Mouse (Mus musculus) testis, adult 2 months (tissue): ENCODE measurements at regions not wholly inside any gene's neighbourhood (a gene's known extent, or its start where the extent isn't known, plus 50 kb on each side); places are given as distances from the start of the nearest gene placed in this dataset.

ENCODE experiments used
- H3K27ac ChIP-seq: fragments of 200-500 bp; 2 replicates; pipeline ENCODE4 v1.5.1; 2012; ENCODE audit warnings: low read depth, low read length; ENCODE audit not compliant: control insufficient read depth, insufficient read depth
- H3K27me3 ChIP-seq: fragments of 200-500 bp; 2 replicates; pipeline ENCODE4 v1.6.1; 2012; ENCODE audit warnings: mild to moderate bottlenecking, low read length, moderate library complexity; ENCODE audit not compliant: control insufficient read depth, insufficient read depth
- H3K36me3 ChIP-seq: fragments of 200-500 bp; 2 replicates; pipeline ENCODE4 v1.6.1; 2012; ENCODE audit warnings: mild to moderate bottlenecking, low read length; ENCODE audit not compliant: control insufficient read depth, insufficient read depth
- H3K4me1 ChIP-seq: fragments of 200-500 bp; 2 replicates; pipeline ENCODE4 v1.6.1; 2012; ENCODE audit warnings: low read length; ENCODE audit not compliant: control insufficient read depth, insufficient read depth
- H3K4me3 ChIP-seq: fragments of 200-500 bp; 2 replicates; pipeline ENCODE4 v1.5.1; 2012; ENCODE audit warnings: low read depth, mild to moderate bottlenecking, low read length, moderate library complexity, mixed read lengths; ENCODE audit not compliant: control insufficient read depth
- CTCF ChIP-seq: fragments of 200-500 bp; IDR thresholded peaks from 2 replicates; pipeline ENCODE4 v1.5.1; 2012; ENCODE audit warnings: low read depth, mild to moderate bottlenecking, inconsistent platforms, low read length, moderate library complexity; ENCODE audit not compliant: control insufficient read depth, insufficient read depth, insufficient replicate concordance
- POLR2A ChIP-seq: fragments of 200-500 bp; IDR thresholded peaks from 2 replicates; pipeline ENCODE4 v1.6.1; 2012; ENCODE audit warnings: low read depth, mild to moderate bottlenecking, inconsistent platforms, low read length, moderate library complexity; ENCODE audit not compliant: control insufficient read depth

DNA sequence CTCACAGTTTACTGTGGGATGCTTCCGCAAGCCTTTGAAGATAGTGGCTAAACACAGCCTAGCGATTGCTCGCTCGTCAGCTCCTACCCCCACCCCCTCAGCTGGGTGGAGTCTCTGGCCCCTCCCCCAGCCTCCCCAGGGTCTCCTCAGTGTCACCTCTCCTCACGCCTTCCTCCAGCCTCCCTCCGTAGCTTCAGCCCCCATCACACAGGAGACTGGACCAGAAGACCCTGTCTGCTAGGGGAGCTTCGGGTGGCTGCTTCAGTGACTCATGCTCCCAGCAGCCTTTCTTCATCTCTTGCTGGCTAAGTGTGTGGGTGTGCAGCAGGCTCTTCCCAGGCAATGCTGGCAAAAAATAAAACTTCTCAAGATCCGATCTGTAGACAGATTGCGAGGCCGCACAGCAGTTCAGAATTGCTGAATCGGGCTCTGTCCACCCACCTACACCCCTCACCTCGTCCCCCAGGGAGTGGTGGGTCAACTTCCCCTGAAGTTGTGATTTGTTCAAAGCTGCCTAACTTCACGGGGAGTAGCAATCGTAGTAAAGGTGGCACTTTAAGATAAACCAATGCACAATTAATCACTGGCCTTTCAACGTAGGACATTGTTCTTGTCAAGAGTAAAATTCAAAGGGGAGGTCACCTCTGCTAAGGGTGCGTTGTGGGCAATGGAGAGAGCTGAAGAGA is 61.2 kb upstream of the Ankrd28 start:
- H3K4me3 ChIP-seq, result no peak overlapping the region

DNA sequence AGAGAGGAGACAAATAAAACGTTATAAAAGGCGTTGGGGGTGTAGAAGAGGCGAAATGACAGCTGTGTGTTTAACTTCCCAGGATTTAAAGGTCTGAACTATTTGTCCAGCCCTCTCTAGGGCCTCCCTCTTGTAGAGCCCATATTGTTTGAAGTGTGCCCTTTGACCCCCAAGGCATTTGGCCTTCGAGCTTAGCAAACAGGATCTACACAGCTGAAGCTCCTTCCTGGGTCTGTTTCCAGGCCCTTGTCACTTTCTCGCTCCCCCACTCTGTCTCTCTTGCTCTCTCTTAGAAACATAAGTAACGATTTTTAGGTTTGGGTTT is 61.7 kb upstream of the Ankrd28 start:
- H3K27ac ChIP-seq, result peak overlapping the region; percentile 58
- no peaks in the 10 kb centered on the region for H3K36me3 ChIP-seq
- TF ChIP-seq POLR2A, result no peak
- no peak for TF ChIP-seq CTCF
- peaks cover 11% of the 10 kb centered on the region for H3K4me1 ChIP-seq
- H3K4me3 ChIP-seq, result no peak overlapping the region
- H3K27me3 ChIP-seq, result no peaks in the 10 kb centered on the region

More for the DNA sequence above, 61.2 kb upstream of the Ankrd28 start:
- TF ChIP-seq POLR2A (no peak), CTCF (no peak)
- Histone ChIP-seq H3K36me3 (no peaks in the 10 kb centered on the region), H3K27ac (peak overlapping the region; percentile 58), H3K4me1 (peaks cover 11% of the 10 kb centered on the region), H3K27me3 (no peaks in the 10 kb centered on the region)

DNA sequence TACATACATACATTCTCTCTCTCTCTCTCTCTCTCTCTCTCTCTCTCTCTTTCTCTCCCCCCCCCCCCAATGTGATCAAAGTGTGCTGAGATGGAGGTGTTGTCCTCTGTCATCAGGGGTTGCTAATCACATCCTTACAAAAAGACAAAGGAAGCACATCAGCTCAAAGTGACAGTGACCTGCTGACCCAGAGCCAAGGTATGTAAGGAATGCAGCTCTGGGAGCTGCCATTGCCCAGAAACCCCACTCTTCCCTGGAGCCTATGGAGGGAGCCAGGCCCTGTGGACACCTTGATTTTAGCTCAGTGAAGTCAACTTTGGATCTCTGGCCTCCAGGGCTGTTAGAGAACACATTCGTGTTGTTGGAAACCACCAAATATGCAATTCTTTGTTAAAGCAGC is 66.0 kb upstream of the Ankrd28 start:
- TF ChIP-seq CTCF, result no peak
- no peak for TF ChIP-seq POLR2A
- Histone ChIP-seq H3K27me3 (no peaks in the 10 kb centered on the region), H3K4me1 (peaks cover 7% of the 10 kb centered on the region), H3K27ac (no peak overlapping the region), H3K4me3 (no peak overlapping the region), H3K36me3 (no peaks in the 10 kb centered on the region)

DNA sequence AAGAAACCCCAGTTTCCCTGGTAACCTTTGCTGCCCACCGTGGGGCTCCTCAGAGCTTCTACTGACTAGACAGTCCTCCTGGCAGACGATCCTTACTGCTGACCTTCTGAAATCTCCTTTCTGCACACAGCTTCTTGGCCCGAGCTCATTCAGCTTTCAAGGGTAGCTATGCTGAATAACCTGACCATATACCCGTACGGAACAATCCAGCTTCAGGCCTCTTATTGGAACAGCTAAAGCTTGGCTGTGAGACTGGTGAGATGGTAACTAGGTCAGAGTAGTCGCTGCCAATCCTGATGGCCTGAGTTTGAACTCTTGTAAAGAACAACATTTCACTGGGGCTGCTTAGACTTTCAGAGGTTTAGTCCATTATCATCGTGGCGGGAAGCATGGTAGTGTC is 69.1 kb upstream of the Ankrd28 start:
- Histone ChIP-seq H3K27me3 (no peaks in the 10 kb centered on the region), H3K36me3 (no peaks in the 10 kb centered on the region), H3K27ac (no peak overlapping the region), H3K4me3 (no peak overlapping the region), H3K4me1 (no peaks in the 10 kb centered on the region)
- no peak for TF ChIP-seq POLR2A
- no peak for TF ChIP-seq CTCF

DNA sequence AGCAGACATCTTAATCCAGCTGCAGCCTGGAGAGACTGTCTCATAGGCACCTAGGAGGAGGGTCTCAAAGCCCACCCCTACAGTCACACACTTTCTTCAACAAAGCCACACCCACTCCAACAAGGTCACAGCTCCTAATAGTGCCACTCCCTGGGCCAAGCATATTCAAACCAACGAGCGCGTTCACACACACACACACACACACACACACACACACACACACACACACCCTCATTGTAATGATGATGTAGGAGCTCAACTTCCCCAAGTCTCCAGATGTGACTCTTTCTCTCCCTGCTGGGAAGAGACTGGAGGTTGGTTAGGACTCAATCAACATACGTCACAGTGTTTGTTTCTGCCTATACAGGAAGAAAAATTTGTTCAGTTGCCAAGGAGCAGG is 69.5 kb upstream of the Ankrd28 start:
- H3K27ac ChIP-seq, result no peak overlapping the region
- no peak overlapping the region for H3K4me3 ChIP-seq
- H3K27me3 ChIP-seq, result no peaks in the 10 kb centered on the region
- TF ChIP-seq CTCF (no peak), POLR2A (no peak)
- H3K36me3 ChIP-seq, result no peaks in the 10 kb centered on the region
- no peaks in the 10 kb centered on the region for H3K4me1 ChIP-seq

- H3K36me3 ChIP-seq, result no peaks in the 10 kb centered on the region
- H3K4me3 ChIP-seq, result no peak overlapping the region
- TF ChIP-seq POLR2A (no peak), CTCF (no peak)
- H3K27me3 ChIP-seq, result no peaks in the 10 kb centered on the region
- H3K4me1 ChIP-seq, result no peaks in the 10 kb centered on the region
- no peak overlapping the region for H3K27ac ChIP-seq
Measured at GRCm38 (mm10) chr14:31901901-31902300, 71.5 kb upstream of the Ankrd28 start.

- Histone ChIP-seq H3K27ac (no peak overlapping the region), H3K36me3 (no peaks in the 10 kb centered on the region), H3K4me3 (no peak overlapping the region), H3K4me1 (peaks cover 2% of the 10 kb centered on the region), H3K27me3 (no peaks in the 10 kb centered on the region)
- TF ChIP-seq CTCF (no peak), POLR2A (no peak)
Measured at GRCm38 (mm10) chr14:31903664-31904063, 73.2 kb upstream of the Ankrd28 start.

DNA sequence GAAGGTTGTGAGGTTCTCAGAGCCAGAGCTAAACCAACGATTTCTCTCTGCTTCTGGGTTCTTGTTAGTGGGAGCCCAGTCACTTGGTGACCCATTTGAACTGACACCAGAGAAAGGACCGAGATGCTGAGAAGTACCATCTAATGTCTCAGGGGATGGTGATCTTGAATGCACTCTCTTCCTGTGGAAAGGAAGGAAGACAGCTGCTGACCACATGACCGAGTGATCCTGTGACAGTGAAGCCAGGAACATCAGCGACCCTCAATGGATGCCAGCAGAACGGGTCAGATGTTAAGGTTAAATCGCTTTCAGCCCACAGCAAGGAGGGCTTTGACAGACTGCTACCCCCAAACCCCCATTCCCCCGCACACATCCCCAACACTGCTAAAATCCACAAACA is 78.1 kb upstream of the Ankrd28 start:
- H3K27me3 ChIP-seq, result no peaks in the 10 kb centered on the region
- no peak for TF ChIP-seq POLR2A
- TF ChIP-seq CTCF, result no peak
- no peak overlapping the region for H3K4me3 ChIP-seq
- no peak overlapping the region for H3K27ac ChIP-seq
- H3K4me1 ChIP-seq, result peaks cover 2% of the 10 kb centered on the region
- no peaks in the 10 kb centered on the region for H3K36me3 ChIP-seq
